Mouse (Mus musculus): ENCODE data around the gene Tpx2.

DNA sequence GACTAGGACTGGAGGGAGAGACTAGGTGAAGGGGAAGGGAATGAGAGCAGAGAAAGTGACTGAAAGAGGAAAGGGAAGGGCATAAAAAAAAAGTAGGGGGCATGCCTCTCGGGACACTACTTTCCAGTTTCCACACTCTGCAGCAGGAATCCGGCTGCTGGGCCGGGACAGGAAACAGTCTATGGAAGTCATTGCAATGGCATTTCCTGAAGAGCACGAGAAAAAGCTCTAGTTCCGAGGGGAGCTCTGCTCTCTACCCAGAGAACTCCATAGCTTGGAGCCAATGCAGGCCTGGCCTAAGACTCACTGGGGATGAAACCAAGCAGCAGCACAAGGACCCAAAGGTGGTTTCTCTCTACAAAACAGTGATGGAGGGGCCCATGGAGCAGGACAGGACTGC is 26.7 kb upstream of the Tpx2 start:
- no peak for TF ChIP-seq CTCF (IDR thresholded peaks at IDR 0.05; ENCODE audit: extremely low read depth, insufficient read length, insufficient replicate concordance, low read depth, low read length)
- no peak for TF ChIP-seq POLR2A (IDR thresholded peaks at IDR 0.05; ENCODE audit: low read depth, low read length)
